Mouse (Mus musculus) C2C12 (cell line): Measurements from ENCODE around the gene Pigt. TPM values are rescaled to one million over a fixed set of nuclear protein-coding genes. Genes with fewer than 3 reads are reported as not detected.

Experiments used
- H3K27me3 ChIP-seq: one replicate; pipeline ENCODE4 v1.6.1; 2011; ENCODE audit not compliant: control insufficient read depth, insufficient read depth, insufficient read length
- H3K36me3 ChIP-seq: one replicate; pipeline ENCODE4 v1.6.1; 2011; ENCODE audit not compliant: control insufficient read depth, insufficient read depth
- H3K4me3 ChIP-seq: one replicate; pipeline ENCODE4 v1.5.1; 2011; ENCODE audit warnings: mild to moderate bottlenecking, control low read depth; ENCODE audit not compliant: poor library complexity, insufficient read depth, severe bottlenecking
- H3K79me2 ChIP-seq: one replicate; pipeline ENCODE4 v1.6.1; 2011; ENCODE audit not compliant: control insufficient read depth, insufficient read depth
- H3K79me3 ChIP-seq: one replicate; pipeline ENCODE4 v1.6.1; 2011; ENCODE audit warnings: low read depth, control low read depth
- H3ac ChIP-seq: one replicate; pipeline ENCODE3; 2011; ENCODE audit warnings: low read depth; ENCODE audit not compliant: control insufficient read depth, insufficient read length
- CEBPB ChIP-seq: IDR thresholded peaks from one replicate; pipeline ENCODE4 v1.6.1; 2011; ENCODE audit warnings: low read depth, mild to moderate bottlenecking, control low read depth, moderate library complexity
- CTCF ChIP-seq: IDR thresholded peaks from one replicate; pipeline ENCODE4 v1.5.1; 2011; ENCODE audit not compliant: control insufficient read depth, insufficient read depth, insufficient read length
- FOSL1 ChIP-seq: IDR thresholded peaks from one replicate; pipeline ENCODE4 v1.8.0; 2011; ENCODE audit warnings: mild to moderate bottlenecking, low read length; ENCODE audit not compliant: poor library complexity, insufficient read depth, severe bottlenecking
- MAX ChIP-seq: IDR thresholded peaks from one replicate; pipeline ENCODE4 v1.6.1; 2011; ENCODE audit warnings: mild to moderate bottlenecking, control low read depth
- MYOD1 ChIP-seq: IDR thresholded peaks from one replicate; pipeline ENCODE4 v1.6.1; 2011; ENCODE audit warnings: low read depth; ENCODE audit not compliant: control insufficient read depth, insufficient read length
- MYOG ChIP-seq: IDR thresholded peaks from one replicate; pipeline ENCODE4 v1.6.1; 2011; ENCODE audit not compliant: control insufficient read depth, insufficient read length; ENCODE audit errors: extremely low read depth
- USF1 ChIP-seq: IDR thresholded peaks from one replicate; pipeline ENCODE4 v1.6.1; 2011; ENCODE audit warnings: low read depth, mild to moderate bottlenecking, control low read depth, moderate library complexity
- polyA plus RNA-seq: library from polyadenylated mRNA; unstranded; fragments of >200 nt; fragmentation: generic; extraction: Trizol; gene quantifications from one replicate; pipeline ENCODE4 v1.2.1, GENCODE M21; 2012; ENCODE audit warnings: missing spikeins

Gene Pigt
- polyA plus RNA-seq, 1 experiment: 74.3 TPM

- Histone ChIP-seq H3K79me2 (peaks cover 20% of the 10 kb centered on the region), H3K79me3 (peaks cover 16% of the 10 kb centered on the region), H3K27me3 (no peaks in the 10 kb centered on the region), H3ac (no peak overlapping the region), H3K36me3 (peaks cover 7% of the 10 kb centered on the region), H3K4me3 (no peak overlapping the region)
- TF ChIP-seq USF1: peak; percentile 24
- TF ChIP-seq CEBPB: no peak
- no peak for TF ChIP-seq MYOG
- TF ChIP-seq FOSL1: no peak
- no peak for TF ChIP-seq CTCF
- no peak for TF ChIP-seq MYOD1
- TF ChIP-seq MAX: no peak
Measured at GRCm38 (mm10) chr2:164457942-164458341, 39.4 kb upstream of the Pigt start.

DNA sequence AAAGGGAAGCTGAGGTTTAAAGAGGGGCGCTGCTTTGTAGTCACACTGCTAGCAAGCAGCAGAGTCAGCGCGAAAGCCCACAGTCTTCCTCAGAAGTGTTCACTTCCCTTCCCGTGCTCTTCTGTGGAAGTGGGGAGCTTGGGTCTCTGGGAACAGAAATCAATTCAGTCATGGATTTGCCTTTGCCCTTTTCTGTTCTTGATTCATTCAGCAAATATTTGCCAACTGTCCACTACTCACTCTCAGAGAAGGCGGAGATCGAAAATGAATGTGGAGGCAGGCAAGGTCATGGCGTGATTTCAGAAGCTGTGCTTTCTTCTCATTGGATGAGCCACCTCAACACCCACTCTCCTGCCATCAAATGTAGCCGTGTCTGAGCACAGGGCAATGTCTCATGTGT is 38.8 kb upstream of the Pigt start:
- H3K79me3 ChIP-seq: peaks cover 19% of the 10 kb centered on the region
- H3K79me2 ChIP-seq: peaks cover 26% of the 10 kb centered on the region
- H3ac ChIP-seq: no peak overlapping the region
- no peak for TF ChIP-seq MAX
- TF ChIP-seq CEBPB: no peak
- TF ChIP-seq MYOD1: no peak
- no peak for TF ChIP-seq MYOG
- TF ChIP-seq FOSL1: no peak
- TF ChIP-seq USF1: no peak
- no peak for TF ChIP-seq CTCF
- H3K36me3 ChIP-seq: peaks cover 13% of the 10 kb centered on the region
- H3K4me3 ChIP-seq: no peak overlapping the region
- no peaks in the 10 kb centered on the region for H3K27me3 ChIP-seq

DNA sequence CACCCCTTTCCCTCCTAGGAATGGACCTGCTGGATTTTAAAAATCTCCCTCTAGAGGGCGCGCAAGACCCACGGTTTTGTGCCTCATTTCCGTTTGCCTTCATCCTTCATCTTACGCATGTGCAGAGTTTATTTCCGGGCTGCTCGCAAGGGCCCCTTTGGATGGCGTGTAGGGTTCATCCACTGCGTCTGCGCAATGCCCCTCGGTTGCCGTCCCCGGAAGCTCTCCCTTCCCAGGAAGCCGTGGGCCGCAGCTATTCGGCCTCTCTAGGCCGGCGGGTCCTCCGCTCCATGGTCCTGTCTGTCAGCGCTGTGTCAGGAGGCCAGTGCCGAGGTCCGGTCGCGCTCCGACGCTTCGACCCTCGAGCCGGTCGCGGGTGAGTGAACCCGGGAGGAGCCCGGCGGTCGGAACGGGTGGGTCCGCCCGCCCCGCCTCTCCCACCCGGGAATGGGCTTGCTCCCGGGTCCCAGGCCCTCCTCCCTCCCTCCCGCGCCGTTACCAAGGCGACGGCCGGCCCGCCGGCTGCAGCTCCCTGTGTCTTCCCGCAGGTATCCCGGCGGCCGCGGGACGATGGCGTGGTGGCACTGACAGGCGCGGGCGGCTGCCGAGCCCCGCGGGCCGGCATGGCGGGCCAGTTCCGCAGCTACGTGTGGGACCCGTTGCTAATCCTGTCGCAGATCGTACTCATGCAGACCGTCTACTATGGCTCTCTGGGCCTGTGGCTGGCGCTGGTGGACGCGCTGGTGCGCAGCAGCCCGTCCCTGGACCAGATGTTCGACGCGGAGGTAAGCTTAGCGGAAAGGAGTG is 36.4 kb upstream of the Pigt start, which contains the start of gene Gm20458:
Gene Gm20458, plus strand, starts transcription at position 223 of the 807 bp plus-strand sequence.
- peaks cover 33% of the 10 kb centered on the region for H3K36me3 ChIP-seq

DNA sequence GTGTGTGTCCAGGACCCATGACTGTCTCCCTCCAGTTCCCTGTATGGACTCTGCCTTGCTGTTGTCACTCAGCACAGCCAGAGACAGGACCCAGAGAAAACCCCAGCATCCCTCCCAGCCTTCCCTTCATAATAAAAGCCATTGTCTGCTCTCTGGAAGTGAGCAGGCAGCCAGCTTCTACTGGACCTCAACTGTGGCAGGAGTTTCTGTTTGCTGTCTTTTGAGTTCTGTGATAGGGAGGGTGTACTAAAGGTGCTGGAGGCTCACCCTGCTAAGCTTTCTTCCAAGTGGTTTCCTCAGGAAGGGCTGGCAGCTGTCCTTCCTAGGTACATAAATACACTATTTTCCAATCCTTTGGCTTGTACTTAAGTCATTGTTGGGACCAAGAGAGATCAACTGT is 32.2 kb upstream of the Pigt start:
- H3K36me3 ChIP-seq: peaks cover 42% of the 10 kb centered on the region
- H3K79me2 ChIP-seq: peaks cover 33% of the 10 kb centered on the region
- H3K4me3 ChIP-seq: no peak overlapping the region
- no peak overlapping the region for H3ac ChIP-seq
- H3K27me3 ChIP-seq: no peaks in the 10 kb centered on the region
- TF ChIP-seq CEBPB (no peak), USF1 (no peak), MYOG (no peak), MAX (no peak), FOSL1 (no peak), CTCF (no peak), MYOD1 (no peak)
- peaks cover 20% of the 10 kb centered on the region for H3K79me3 ChIP-seq

More for the DNA sequence above, 36.4 kb upstream of the Pigt start, which contains the start of gene Gm20458:
- Histone ChIP-seq H3K4me3 (peak within 1 kb of the TSS; percentile 74), H3K27me3 (no peaks in the 10 kb centered on the region), H3ac (peak within 1 kb of the TSS; percentile 88), H3K79me2 (peaks cover 33% of the 10 kb centered on the region), H3K79me3 (peaks cover 20% of the 10 kb centered on the region)
- TF ChIP-seq CTCF (no peak), MAX (peak; percentile 61), USF1 (no peak)

- no peak overlapping the region for H3ac ChIP-seq
- H3K79me3 ChIP-seq: peaks cover 14% of the 10 kb centered on the region
- no peaks in the 10 kb centered on the region for H3K27me3 ChIP-seq
- H3K79me2 ChIP-seq: peaks cover 25% of the 10 kb centered on the region
- peaks cover 46% of the 10 kb centered on the region for H3K36me3 ChIP-seq
- TF ChIP-seq MYOD1 (no peak), CEBPB (no peak), MAX (no peak), USF1 (no peak), CTCF (no peak), FOSL1 (no peak), MYOG (no peak)
- no peak overlapping the region for H3K4me3 ChIP-seq
Measured at GRCm38 (mm10) chr2:164466787-164467186, 30.5 kb upstream of the Pigt start.

DNA sequence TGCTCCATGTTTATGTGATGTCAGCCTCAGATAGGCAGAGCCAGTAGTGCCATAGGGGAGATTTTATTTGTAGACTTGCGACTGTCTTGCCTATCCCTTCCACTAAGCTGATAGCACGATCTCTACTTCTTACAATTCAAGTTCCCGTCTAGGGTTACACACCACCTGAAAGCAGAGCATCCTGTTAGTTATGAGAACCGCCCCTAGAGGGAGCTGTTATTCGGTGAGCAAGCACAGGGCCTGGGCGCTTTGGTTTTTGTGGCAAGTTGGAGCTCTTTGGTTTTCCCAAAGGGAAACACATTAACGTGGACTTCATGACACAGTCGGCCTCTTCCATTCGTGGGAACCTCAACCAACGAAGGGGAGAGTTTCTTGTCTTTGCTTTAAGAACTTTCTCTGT is 27.1 kb upstream of the Pigt start:
- Histone ChIP-seq H3K79me3 (no peaks in the 10 kb centered on the region), H3ac (no peak overlapping the region), H3K4me3 (no peak overlapping the region), H3K27me3 (no peaks in the 10 kb centered on the region), H3K36me3 (peaks cover 34% of the 10 kb centered on the region), H3K79me2 (no peaks in the 10 kb centered on the region)
- no peak for TF ChIP-seq MYOG
- no peak for TF ChIP-seq MAX
- no peak for TF ChIP-seq FOSL1
- no peak for TF ChIP-seq CEBPB
- TF ChIP-seq CTCF: peak; percentile 11
